Mouse (Mus musculus) MEL (cell line): ENCODE measurements around the gene Elovl1. TPM values are rescaled to one million over a fixed set of nuclear protein-coding genes. Genes with fewer than 3 reads are reported as not detected.

Experiments
- DNase-seq: peaks from one replicate; pipeline ENCODE4 v3.0.0; 2011; ENCODE audit warnings: low read depth, low spot score
- H3K27ac ChIP-seq: 2 replicates; pipeline ENCODE4 v1.5.1; 2012; ENCODE audit warnings: low read depth, mild to moderate bottlenecking, control low read depth, low read length, moderate library complexity; ENCODE audit not compliant: control insufficient read depth
- H3K27me3 ChIP-seq, 2 experiments: fragments of 150-350 bp in 1 of 2; sonication (generic) in 1 of 2; 2 replicates each; pipeline ENCODE4 v1.6.1; 2012; ENCODE audit warnings: low read length in 2 of 2, mild to moderate bottlenecking in 2 of 2, improper control_type of control experiment in 1 of 2, moderate library complexity in 1 of 2; ENCODE audit not compliant: insufficient read depth in 2 of 2, control insufficient read depth in 1 of 2
- H3K36me3 ChIP-seq, 2 experiments: 2 replicates each; pipeline ENCODE4 v1.6.1; 2012 to 2014; ENCODE audit warnings: low read length in 2 of 2, improper control_type of control experiment in 1 of 2, inconsistent platforms in 1 of 2, mild to moderate bottlenecking in 1 of 2; ENCODE audit not compliant: insufficient read depth in 2 of 2, control insufficient read depth in 1 of 2
- H3K4me1 ChIP-seq, 2 experiments: fragments of 150-350 bp in 1 of 2; sonication (generic) in 1 of 2; 2 replicates each; pipeline ENCODE4 v1.6.1; 2012; ENCODE audit warnings: low read length in 2 of 2, improper control_type of control experiment in 1 of 2, mild to moderate bottlenecking in 1 of 2; ENCODE audit not compliant: insufficient read depth in 2 of 2, control insufficient read depth in 1 of 2
- H3K4me3 ChIP-seq, 2 experiments: fragments of 150-350 bp in 1 of 2; sonication (generic) in 1 of 2; 2 replicates each; pipeline ENCODE4 v1.5.1; 2012; ENCODE audit warnings: low read depth in 2 of 2, low read length in 2 of 2, mild to moderate bottlenecking in 2 of 2, moderate library complexity in 2 of 2, control low read depth in 1 of 2, improper control_type of control experiment in 1 of 2; ENCODE audit not compliant: control insufficient read depth in 1 of 2, insufficient read depth in 1 of 2
- H3K79me2 ChIP-seq: 2 replicates; pipeline ENCODE4 v1.6.1; 2012; ENCODE audit warnings: mild to moderate bottlenecking, low read length, moderate library complexity; ENCODE audit not compliant: control insufficient read depth, poor library complexity, insufficient read depth
- H3K9ac ChIP-seq: 2 replicates; pipeline ENCODE4 v1.6.1; 2012; ENCODE audit warnings: low read depth, mild to moderate bottlenecking, control low read depth, low read length, moderate library complexity; ENCODE audit not compliant: control insufficient read depth, poor library complexity, severe bottlenecking
- H3K9me3 ChIP-seq: fragments of 150-350 bp; sonication (generic); replicated peaks from 2 replicates; pipeline ENCODE4 v1.6.1; 2012; ENCODE audit warnings: mild to moderate bottlenecking, low read length, improper control_type of control experiment, moderate library complexity; ENCODE audit not compliant: insufficient read depth
- BHLHE40 ChIP-seq: IDR thresholded peaks from 2 replicates; pipeline ENCODE4 v1.6.1; 2012; ENCODE audit warnings: low read depth, mild to moderate bottlenecking, inconsistent platforms, low read length, improper control_type of control experiment, borderline replicate concordance
- CHD1 ChIP-seq: IDR thresholded peaks from 2 replicates; pipeline ENCODE4 v1.6.1; 2012; ENCODE audit warnings: low read depth, mild to moderate bottlenecking, inconsistent platforms, low read length, improper control_type of control experiment
- CHD2 ChIP-seq: IDR thresholded peaks from 2 replicates; pipeline ENCODE4 v1.6.1; 2011; ENCODE audit warnings: low read length, improper control_type of control experiment
- E2F4 ChIP-seq: IDR thresholded peaks from 2 replicates; pipeline ENCODE4 v1.6.1; 2011; ENCODE audit warnings: low read depth, low read length, improper control_type of control experiment, borderline replicate concordance
- ETS1 ChIP-seq: IDR thresholded peaks from 2 replicates; pipeline ENCODE4 v1.6.1; 2012; ENCODE audit warnings: low read depth, mild to moderate bottlenecking, inconsistent platforms, low read length, improper control_type of control experiment, moderate library complexity
- GATA1 ChIP-seq: IDR thresholded peaks from 2 replicates; pipeline ENCODE4 v1.6.1; 2011; ENCODE audit warnings: low read depth, low read length, improper control_type of control experiment
- HCFC1 ChIP-seq: IDR thresholded peaks from 2 replicates; pipeline ENCODE4 v1.6.1; 2012; ENCODE audit warnings: low read depth, mild to moderate bottlenecking, inconsistent platforms, low read length, improper control_type of control experiment, moderate library complexity
- KAT2A ChIP-seq: conservative IDR thresholded peaks from 2 replicates; pipeline ENCODE4 v1.6.1; 2012; ENCODE audit warnings: low read depth, low read length, improper control_type of control experiment, inconsistent platforms
- MAX ChIP-seq: IDR thresholded peaks from 2 replicates; pipeline ENCODE4 v1.6.1; 2011; ENCODE audit warnings: low read length, improper control_type of control experiment
- MAZ ChIP-seq: IDR thresholded peaks from 2 replicates; pipeline ENCODE4 v1.6.1; 2012; ENCODE audit warnings: low read depth, mild to moderate bottlenecking, inconsistent platforms, low read length, improper control_type of control experiment
- MEF2A ChIP-seq: IDR thresholded peaks from 2 replicates; pipeline ENCODE4 v1.6.1; 2014; ENCODE audit warnings: low read depth, mild to moderate bottlenecking, inconsistent platforms, low read length, improper control_type of control experiment; ENCODE audit not compliant: poor library complexity, insufficient replicate concordance, severe bottlenecking; ENCODE audit errors: extremely low read depth
- MXI1 ChIP-seq: IDR thresholded peaks from 2 replicates; pipeline ENCODE4 v1.6.1; 2011; ENCODE audit warnings: mild to moderate bottlenecking, low read depth, low read length, improper control_type of control experiment
- NELFE ChIP-seq: IDR thresholded peaks from 2 replicates; pipeline ENCODE4 v1.6.1; 2011; ENCODE audit warnings: low read depth, low read length, improper control_type of control experiment
- NRF1 ChIP-seq: IDR thresholded peaks from 2 replicates; pipeline ENCODE4 v1.6.1; 2014; ENCODE audit warnings: low read depth, mild to moderate bottlenecking, inconsistent platforms, low read length, improper control_type of control experiment, moderate library complexity; ENCODE audit not compliant: poor library complexity, insufficient read depth, severe bottlenecking
- RAD21 ChIP-seq: IDR thresholded peaks from 2 replicates; pipeline ENCODE4 v1.6.1; 2011; ENCODE audit warnings: mild to moderate bottlenecking, low read depth, low read length, improper control_type of control experiment
- RCOR1 ChIP-seq: IDR thresholded peaks from 2 replicates; pipeline ENCODE4 v1.6.1; 2012; ENCODE audit warnings: low read depth, mild to moderate bottlenecking, inconsistent platforms, low read length, improper control_type of control experiment
- SIN3A ChIP-seq: IDR thresholded peaks from 2 replicates; pipeline ENCODE4 v1.6.1; 2012; ENCODE audit warnings: low read length, improper control_type of control experiment, inconsistent platforms
- SMC3 ChIP-seq: IDR thresholded peaks from 2 replicates; pipeline ENCODE4 v1.6.1; 2011; ENCODE audit warnings: low read depth, low read length, improper control_type of control experiment
- TBP ChIP-seq: IDR thresholded peaks from 2 replicates; pipeline ENCODE4 v1.8.0; 2011; ENCODE audit warnings: low read depth, low read length, improper control_type of control experiment
- TCF12 ChIP-seq: IDR thresholded peaks from 2 replicates; pipeline ENCODE4 v1.6.1; 2014; ENCODE audit warnings: low read depth, mild to moderate bottlenecking, inconsistent platforms, low read length, improper control_type of control experiment, moderate library complexity
- USF1 ChIP-seq: IDR thresholded peaks from 2 replicates; pipeline ENCODE4 v1.6.1; 2014; ENCODE audit warnings: low read depth, mild to moderate bottlenecking, inconsistent platforms, low read length, improper control_type of control experiment, moderate library complexity
- ZC3H11A ChIP-seq: IDR thresholded peaks from 2 replicates; pipeline ENCODE4 v1.6.1; 2012; ENCODE audit warnings: low read depth, mild to moderate bottlenecking, inconsistent platforms, low read length, improper control_type of control experiment
- polyA plus RNA-seq, 2 experiments: library from polyadenylated mRNA; stranded (reverse) in 1 of 2; unstranded in 1 of 2; fragments of >175 nt in 1 of 2; fragments of >200 nt in 1 of 2; gene quantifications; 2 replicates each; pipeline versions ENCODE4 v1.2.1 to v1.2.4; 2012; ENCODE audit warnings: low replicate concordance in 2 of 2, low read depth in 1 of 2; ENCODE audit not compliant: insufficient read length in 2 of 2, insufficient read depth in 1 of 2, missing spikeins in 1 of 2
- total RNA-seq: library from RNA; depleted of rRNA; stranded (reverse); fragments of 300-350 nt; gene quantifications from 2 replicates; pipeline ENCODE4 v1.2.3, GENCODE M21; 2012

Elovl1 gene
- total and polyA plus RNA-seq, 3 experiments = 134 to 391 (median 246) TPM

DNA sequence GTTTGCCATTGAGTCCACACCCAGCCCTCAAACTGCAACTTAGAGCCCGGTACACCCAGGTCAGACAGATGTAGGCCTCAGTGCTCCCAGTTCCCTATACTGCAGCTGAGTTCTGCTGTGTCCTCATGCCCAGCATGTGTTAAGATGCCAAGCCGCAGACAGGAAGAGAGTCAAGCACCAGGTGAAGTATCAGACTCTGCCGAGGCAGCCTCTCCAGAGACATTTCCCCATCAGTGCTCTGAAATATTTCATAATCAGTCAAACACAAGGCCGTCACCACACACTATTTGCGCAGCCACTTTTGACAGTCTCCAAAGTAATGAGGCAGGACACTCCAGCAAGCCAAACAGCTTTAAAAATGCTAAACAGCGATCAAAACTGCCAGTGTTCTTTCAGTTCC is 29.5 kb upstream of the Elovl1 start:
- DNase-seq = no peak
- Histone ChIP-seq H3K4me1 (peaks cover 8 to 9% of the 10 kb centered on the region in 2 experiments), H3K36me3 (peaks cover 4 to 12% of the 10 kb centered on the region in 2 experiments), H3K27me3 (no peaks in the 10 kb centered on the region), H3K4me3 (no peak overlapping the region), H3K79me2 (no peaks in the 10 kb centered on the region), H3K9ac (no peak overlapping the region), H3K27ac (no peak overlapping the region), H3K9me3 (no peaks in the 10 kb centered on the region)
- TF ChIP-seq RAD21 (no peak), HCFC1 (no peak), SMC3 (no peak), MEF2A (no peak), MAX (no peak), TCF12 (no peak), ETS1 (no peak)

DNA sequence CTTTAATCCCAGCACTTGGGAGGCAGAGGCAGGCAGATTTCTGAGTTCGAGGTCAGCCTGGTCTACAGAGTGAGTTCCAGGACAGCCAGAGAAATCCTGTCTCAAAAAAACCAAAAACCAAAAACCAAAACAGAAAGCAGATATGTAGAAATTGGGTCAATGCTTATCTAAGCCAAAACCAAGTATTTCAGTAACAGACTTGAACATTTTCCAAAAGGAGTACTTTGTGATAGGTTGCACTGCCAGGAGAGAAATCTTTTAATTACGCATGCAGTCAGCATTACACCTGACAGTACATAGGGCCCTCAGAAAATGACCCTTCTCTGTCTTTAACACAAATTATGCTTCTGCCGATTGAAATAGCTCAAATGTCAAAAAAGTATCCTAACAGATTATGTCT is 26.5 kb upstream of the Elovl1 start:
- Histone ChIP-seq H3K27ac (no peak overlapping the region), H3K4me1 (no peaks in the 10 kb centered on the region), H3K36me3 (peaks cover 0 to 4% of the 10 kb centered on the region in 2 experiments; a peak in 2 of 4 replicates), H3K9ac (no peak overlapping the region), H3K27me3 (no peaks in the 10 kb centered on the region), H3K79me2 (no peaks in the 10 kb centered on the region), H3K4me3 (no peak overlapping the region), H3K9me3 (no peaks in the 10 kb centered on the region)
- TF ChIP-seq MAZ = no peak
- TF ChIP-seq BHLHE40 = no peak
- no peak for TF ChIP-seq USF1
- no peak for TF ChIP-seq GATA1
- no peak for TF ChIP-seq CHD2
- no peak for TF ChIP-seq ZC3H11A
- TF ChIP-seq KAT2A = no peak
- TF ChIP-seq RCOR1 = no peak
- no peak for TF ChIP-seq MXI1
- no peak for TF ChIP-seq CHD1
- TF ChIP-seq NRF1 = no peak
- no peak for TF ChIP-seq SIN3A
- TF ChIP-seq E2F4 = no peak
- no peak for TF ChIP-seq RAD21
- TF ChIP-seq TBP = no peak
- no peak for TF ChIP-seq NELFE
- no peak for DNase-seq
